Mouse (Mus musculus) cerebellum, adult (tissue): Measurements from ENCODE around the gene Gm10309.

Experiments used
- ATAC-seq: cut with Nextera tagmentation; 2 replicates; pipeline ENCODE4 v1.9.2; 2017; ENCODE audit warnings: mild to moderate bottlenecking, moderate library complexity, mixed read lengths; ENCODE audit not compliant: insufficient number of reproducible peaks, low FRiP score, low TSS enrichment

Gene Gm10309

DNA sequence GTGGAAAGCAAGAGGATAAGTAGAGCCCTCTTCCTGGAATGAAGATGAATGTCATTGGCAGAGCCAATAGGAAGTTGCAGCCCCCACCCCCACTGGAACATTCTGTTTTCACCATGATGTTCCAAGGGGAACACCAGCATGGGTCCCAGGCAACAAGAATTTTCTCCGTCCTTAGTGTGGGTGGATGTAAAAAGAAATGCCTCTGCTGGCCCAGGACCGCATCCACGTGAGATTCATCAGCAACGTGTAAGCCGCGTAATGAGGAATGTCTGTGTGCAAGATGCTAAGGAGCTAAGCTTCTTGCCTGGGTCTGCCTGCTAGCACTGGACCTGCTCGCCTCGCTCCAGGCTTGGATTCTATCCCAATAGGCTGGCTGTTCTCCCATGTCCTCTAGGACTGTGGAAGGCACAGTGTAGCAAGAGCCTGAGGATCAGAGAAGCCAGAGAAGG lies at the start of gene Gm10309:
Gene Gm10309 (minus strand): TSS at position 50 of the 449 bp plus-strand sequence.
- ATAC-seq = peak; percentile 91

GRCm38 (mm10) chr17:86551995-86552394 lies 47.0 kb upstream of the Gm10309 start:
- ATAC-seq = no peak

GRCm38 (mm10) chr17:86551561-86551960 lies 46.5 kb upstream of the Gm10309 start:
- ATAC-seq = no peak

DNA sequence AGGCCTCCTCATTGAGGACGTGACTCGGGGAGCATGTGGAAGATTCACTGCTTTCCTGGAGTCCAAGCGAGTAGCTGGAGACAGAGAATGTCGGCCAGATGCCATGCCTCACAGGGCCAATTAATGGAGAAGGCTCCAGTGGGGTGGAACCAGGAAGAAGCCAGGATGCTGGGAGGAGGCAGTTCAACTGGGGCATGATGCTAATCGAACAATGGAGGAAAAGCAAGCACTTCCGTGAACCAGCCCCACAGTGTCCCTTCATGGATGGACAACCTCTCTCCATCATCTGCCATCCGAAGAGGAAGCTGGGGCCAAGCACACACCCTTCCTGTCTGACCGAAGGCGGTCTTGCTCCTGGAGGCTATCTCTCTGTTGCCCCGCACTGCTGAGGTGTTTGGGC lies 44.1 kb upstream of the Gm10309 start:
- no peak for ATAC-seq

- ATAC-seq = no peak
Measured at GRCm38 (mm10) chr17:86546529-86546928, 41.5 kb upstream of the Gm10309 start.

- ATAC-seq = no peak
Measured at GRCm38 (mm10) chr17:86539881-86540430, 34.9 kb upstream of the Gm10309 start.

DNA sequence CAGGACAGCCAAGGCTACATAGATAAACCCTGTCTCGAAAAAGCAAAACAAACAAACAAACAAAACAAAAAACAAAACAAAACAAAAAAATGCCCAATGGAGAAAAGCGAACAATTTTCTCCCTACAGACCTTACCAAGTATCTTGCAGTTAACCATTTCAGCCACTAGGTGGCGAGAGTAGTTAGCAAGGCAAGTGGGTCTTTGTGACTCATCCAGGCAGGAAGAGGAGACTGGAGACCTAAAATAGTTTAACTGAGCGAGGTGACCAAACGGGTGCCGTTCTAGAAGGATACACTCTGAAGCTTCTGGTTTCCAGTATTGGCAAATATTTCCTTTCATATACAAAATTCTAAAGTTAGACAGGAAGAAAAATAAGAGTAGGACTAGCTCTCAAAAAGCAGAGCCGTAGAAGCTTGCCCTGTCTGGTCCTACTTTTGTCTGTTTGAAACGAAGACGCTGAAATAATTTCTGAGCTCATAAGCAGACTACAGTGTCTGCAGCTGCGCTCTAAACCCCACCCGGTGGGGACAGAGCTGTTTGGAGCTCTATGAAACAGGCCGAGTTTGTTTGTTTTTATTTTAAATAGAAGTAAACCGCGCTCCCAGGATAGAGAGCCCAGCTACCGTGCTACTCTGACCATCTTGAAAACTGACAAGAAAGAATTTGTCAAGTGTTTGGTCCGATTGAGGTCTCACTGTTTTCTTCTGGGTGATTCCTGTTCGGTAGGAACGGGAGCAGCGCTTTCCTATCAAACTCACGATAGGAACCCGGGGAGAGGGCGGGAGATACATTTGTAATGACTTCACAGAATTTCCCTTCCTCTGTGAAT lies 31.0 kb upstream of the Gm10309 start:
- ATAC-seq = no peak

DNA sequence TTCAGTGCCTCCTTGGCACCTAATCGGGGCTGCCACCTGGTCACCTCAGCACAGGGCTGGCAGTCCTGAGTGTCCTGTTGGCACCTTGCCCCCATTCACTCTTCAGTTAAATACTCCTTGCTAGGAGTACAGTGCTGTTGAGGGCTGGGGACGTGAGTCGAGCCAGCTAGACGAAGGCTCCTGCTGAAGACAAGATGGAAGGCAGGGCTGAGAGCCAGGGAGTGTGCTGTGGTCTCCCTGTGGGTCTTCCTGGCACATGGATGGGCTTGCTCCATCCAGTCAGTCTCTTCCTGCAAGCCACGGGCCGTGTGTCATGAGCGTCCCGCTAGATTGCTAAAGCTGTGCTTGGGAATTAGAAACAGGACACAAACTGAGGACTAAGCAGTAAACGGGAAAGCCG lies 30.1 kb upstream of the Gm10309 start:
- ATAC-seq = peak; percentile 93

- no peak for ATAC-seq
Measured at GRCm38 (mm10) chr17:86533549-86533851, 28.5 kb upstream of the Gm10309 start.

DNA sequence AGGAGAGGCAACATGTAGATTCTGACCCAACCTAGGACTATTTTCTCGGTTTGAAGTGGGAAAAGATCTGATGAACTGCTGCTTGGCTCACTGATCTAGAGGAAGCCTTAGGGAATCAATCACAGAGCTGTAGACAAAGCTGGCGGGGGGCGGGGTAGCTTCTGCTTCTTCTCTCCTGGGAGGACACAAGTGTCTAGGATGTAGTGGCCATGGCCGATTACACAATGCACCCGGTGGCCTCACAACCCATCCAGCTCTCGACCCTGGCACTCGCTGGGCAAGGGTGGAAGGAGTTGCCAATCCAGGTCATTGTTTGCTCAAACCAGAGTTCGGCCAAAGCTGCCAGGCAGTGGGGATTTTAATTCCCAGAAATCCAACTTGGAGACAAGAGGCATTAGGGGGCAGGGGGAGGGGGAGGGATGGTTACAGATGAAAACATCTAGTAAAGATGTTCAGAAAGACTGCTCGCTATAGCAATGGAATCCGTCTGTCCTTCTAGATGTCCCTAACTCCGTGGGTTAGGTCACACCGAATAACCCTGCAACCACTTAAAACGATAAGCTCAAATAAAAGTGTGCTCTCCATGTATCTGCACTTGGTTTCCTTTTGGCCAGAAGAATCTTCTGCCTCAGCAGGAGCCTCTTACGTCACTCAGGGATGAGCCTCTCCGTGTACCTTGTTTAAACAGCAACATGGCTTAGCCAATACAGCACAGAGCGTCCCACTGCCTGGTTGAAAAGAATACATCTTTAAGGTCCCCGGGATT lies 27.9 kb upstream of the Gm10309 start:
- ATAC-seq = no peak

GRCm38 (mm10) chr17:86531231-86531630 lies 26.2 kb upstream of the Gm10309 start:
- ATAC-seq = no peak

DNA sequence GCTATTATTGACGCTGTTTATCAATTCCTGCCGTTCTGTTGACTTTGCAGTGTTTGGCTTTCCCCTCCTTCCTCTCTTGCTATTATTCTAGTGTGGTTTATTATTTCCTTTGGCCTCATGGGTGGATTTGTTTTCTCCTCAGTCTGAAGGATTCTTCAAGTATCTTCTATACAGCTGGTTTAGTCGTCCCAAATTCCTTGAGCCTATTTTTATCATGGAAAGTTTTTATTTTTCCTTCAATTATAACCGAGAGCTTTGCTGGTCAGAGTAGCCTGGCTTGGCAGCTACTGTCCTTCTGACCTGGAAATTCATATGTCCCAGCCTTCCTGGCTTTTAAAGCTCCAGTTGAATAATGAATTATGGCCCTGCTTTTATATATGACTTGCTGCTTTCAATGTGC lies 24.4 kb upstream of the Gm10309 start:
- no peak for ATAC-seq

GRCm38 (mm10) chr17:86529003-86529402 lies 24.0 kb upstream of the Gm10309 start:
- ATAC-seq = no peak

DNA sequence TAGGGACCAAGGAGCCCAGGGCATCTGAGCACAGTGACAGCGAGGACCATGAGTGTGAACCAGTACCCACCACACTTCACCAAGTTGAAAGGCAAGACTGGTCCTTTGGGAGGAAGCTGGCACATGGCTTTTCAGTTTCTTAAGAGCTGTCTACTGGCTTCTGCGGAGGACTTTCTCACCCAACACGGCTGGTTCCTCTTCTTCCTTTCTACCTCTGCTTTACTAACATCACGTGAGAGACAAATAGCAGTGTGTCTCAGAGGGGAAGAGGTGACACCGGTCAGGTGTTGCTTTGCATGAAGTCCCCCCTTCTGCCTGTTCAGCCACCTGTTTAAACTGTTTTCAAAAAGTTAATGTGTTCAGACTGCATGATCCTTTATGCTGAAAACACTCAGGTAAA lies 22.3 kb upstream of the Gm10309 start:
- ATAC-seq = no peak

DNA sequence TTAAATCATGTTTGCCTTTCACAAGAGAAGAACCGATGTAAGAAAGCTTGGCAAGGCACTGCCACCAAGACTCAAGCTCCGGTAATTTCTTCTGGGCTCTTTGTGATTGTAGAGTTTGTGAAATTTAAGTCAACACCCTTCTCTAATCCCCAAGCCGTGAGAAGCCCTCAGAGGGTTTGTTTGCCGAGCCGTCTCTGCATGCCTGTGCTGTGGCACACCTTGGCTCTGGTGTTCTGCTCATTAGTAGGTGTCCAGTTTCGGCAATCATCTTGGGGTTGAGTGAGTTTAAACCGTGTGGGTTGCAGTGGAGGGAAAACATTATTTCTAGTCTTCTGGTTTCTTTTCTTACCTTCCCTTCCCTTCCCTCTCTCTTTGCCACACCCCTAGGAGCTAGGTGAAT lies 21.0 kb upstream of the Gm10309 start:
- ATAC-seq = no peak

GRCm38 (mm10) chr17:86525075-86525474 lies 20.0 kb upstream of the Gm10309 start:
- no peak for ATAC-seq

DNA sequence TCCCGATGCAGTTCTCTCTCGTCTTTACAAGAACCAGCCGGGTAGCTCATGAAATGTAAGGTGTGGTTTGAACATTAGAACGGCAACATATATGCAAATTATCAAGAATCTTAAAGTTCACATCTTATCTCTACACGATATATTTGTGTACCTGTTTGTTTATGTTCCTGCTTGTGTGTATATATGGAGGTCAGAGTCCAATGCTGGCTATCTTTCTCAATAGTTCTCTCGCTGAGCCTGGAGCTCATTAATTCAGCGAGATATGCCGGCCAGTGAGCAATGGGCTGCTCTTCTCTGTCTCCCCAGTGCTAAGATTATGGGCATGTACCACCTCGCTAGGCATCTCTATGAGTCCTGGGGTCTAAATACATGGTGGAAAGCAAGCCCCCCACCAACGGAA lies 18.8 kb upstream of the Gm10309 start:
- no peak for ATAC-seq

DNA sequence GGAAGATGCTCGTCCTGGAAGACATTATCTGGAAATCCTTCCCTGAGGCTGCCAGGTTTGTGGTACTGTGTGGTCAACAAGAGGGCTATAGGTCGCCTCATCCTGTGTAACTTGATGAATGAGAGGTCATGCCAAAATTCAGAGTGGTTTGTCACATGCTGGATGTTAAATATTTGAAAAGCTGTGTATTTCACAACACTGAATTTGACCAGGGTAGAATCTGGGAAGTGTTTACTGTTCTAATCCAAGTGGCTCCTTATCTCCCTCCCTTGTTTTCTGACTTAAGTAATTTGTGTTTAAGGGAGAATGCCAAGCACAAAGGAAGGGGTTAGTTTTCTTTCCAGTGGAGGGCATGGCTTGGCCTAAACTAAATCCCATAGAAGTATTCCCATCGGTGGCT lies 18.3 kb upstream of the Gm10309 start:
- no peak for ATAC-seq

- ATAC-seq = no peak
Measured at GRCm38 (mm10) chr17:86522649-86523048, 17.6 kb upstream of the Gm10309 start.

DNA sequence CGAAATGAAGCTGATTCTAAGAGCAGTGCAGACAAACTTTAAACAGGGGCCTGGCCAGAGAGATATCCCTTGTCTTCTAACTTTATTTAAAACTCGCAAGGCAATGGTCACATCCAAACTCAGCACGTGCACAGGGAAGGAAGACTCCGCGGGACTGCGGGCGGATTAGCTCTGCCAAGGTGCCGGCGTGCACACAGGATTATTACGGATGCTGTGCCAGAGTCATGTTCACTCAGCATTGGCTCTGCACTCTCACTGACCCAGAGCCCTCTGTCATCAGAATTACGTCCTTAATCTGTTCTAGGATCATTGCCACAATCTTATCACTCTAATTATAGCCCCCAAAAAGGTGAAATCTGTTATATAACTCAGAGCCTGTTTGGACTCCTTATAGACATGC lies 16.2 kb upstream of the Gm10309 start:
- no peak for ATAC-seq

- ATAC-seq = no peak
Measured at GRCm38 (mm10) chr17:86518604-86519003, 13.6 kb upstream of the Gm10309 start.
